Mouse (Mus musculus) brain, adult 2 months (tissue): ENCODE data around the gene Hes2.

Source experiments
- DNase-seq: peaks from one replicate; pipeline ENCODE4 v3.0.0; 2011; ENCODE audit warnings: low read depth, low spot score

Gene Hes2

DNA sequence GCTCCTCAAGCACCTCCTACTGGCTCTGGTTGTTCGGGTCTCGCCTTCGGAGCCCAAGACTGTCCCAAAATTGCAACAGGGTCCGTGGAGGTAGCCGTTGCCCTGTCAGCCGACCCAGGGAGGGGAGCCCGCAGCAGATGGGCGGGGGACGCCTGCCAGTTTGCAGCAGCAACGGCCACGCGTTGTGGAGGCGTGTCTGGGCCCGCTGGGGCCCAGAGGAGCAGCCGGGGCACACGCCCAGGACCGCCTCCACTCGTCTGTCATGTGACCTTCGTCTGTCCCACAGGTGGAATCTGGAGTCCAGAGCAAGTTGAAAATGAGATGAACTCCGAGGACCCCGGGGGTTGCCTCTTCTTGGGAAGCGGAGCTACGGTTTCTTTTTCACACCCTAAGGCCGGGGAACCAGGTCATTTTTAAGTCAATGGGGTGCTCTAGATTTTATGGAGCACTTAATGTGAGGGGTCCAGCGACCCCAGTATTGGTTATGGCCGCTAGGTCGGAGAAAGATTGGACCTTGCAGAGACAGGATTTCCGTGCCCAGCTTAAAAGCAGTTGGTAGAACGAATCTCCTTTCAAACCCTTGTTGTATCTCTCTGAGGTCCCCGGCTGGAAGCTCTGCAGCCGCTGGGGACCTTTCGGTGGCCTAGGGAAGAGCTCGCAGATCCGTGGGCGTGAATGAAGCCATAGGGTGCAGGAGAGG, at the start of gene Hes2:
TSS of gene Hes2 (plus strand) at position 283 of the 700 bp plus-strand sequence.
- no peak for DNase-seq

DNA sequence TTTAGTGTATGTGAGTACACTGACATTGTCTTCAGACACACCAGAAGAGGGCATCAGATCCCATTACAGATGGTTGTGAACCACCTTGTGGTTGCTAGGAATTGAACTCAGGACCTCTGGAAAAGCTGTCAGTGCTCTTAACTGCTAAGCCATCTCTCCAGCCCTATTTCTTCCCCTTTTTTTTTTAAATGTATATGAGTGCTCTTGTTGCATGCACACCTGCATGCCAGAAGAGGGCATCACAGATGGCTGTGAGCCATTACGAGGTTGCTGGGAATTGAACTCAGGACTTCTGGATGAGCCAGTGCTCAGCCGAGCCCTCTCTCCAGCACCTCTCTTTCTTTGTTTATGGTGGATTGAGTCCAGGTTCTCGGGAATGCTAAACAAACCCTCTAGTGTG, 49.2 kb upstream of the Hes2 start:
- DNase-seq, result no peak

DNA sequence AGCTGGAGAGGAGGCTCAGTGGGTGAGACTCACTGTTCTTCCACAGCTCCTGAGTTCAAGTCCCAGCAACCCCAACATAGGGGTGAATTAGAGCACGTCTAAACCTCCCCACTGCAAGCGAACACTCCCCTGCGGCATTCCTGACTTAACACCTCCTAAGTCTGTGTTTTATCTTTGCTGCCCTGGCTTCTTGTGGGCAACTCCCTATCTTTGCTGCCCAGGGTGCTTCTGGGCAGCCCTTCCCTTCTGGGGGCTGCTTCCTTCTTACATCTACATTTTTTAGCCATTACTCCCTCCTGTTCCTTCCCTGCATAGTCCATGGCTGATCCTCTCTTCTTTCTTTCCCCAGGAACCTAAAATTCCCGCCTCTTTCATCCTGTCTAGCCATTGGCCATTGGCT, 48.0 kb upstream of the Hes2 start:
- DNase-seq, result no peak

DNA sequence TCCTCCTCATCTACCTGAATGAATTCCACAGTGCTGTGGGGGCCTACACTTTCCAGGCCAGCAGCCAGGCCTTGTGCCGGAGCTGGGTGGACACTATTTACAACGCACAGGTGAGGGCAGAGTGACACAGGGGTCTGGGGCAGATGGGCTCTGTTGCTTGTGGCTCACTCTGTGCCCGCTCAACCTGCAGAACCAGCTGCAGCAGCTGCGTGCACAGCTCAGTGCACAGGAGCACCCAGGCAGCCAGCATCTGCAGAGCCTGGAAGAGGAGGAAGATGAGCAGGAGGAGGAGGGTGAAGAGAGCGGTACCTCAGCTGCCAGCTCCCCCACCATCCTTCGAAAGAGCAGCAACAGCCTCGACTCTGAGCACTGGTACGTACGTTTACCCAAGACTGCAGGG, 46.3 kb upstream of the Hes2 start:
- peak; percentile 48 for DNase-seq

DNA sequence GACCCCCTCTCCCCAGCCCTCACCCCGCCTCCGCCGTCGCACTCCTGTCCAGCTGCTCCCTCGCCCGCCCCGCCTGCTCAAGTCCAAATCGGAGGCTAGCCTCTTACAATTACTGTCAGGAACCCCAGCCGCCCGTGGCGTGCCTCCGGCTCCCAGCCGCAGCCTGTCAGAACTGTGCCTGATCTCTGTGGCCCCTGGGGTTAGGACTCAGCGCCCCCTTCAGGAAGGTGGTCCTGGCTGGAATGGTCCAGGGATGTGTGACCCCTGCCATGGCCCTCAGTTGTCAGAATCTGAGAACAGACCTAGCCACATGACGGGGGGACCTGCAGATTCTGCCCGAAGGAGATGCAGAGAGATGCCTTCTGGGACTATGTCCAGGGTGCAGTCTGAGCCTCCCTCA, 44.6 kb upstream of the Hes2 start:
- no peak for DNase-seq

DNA sequence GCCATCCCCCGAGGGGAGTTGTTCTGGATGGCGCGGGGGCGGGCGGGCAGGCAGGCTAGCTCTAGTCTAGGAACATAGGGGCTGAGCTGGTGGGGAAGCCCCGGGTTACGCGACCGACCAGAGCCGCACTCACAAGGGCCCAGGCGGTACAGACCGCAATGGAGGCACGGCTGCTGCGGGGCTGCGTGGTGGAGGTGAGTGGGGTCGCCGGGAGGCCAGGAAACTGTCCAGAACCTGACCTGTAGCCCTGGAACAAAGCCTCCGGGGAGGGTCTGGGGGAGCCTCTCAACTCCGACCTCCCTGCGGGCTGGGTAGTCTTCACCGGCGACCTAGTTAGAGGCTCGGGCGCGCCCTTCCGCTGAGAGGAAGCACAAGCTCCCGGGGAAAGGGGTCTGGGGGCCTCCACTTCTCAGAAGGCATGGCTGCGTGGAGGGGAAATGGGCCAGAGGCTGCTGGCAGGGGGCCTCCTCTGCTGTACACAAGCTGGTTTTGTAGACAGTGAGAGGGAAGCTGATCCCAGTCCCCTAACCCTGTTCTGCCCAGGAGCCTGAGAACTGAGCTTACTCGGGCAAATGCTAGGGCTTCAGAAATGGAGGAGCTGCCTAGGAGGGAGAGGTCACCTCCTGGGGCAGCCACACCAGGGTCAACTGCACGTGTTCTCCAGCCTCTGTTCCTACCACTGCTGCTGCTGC, 42.6 kb upstream of the Hes2 start, which contains the start of gene Tnfrsf25:
TSS of gene Tnfrsf25 (plus strand) at position 14 of the 692 bp plus-strand sequence.
- DNase-seq, result no peak

DNA sequence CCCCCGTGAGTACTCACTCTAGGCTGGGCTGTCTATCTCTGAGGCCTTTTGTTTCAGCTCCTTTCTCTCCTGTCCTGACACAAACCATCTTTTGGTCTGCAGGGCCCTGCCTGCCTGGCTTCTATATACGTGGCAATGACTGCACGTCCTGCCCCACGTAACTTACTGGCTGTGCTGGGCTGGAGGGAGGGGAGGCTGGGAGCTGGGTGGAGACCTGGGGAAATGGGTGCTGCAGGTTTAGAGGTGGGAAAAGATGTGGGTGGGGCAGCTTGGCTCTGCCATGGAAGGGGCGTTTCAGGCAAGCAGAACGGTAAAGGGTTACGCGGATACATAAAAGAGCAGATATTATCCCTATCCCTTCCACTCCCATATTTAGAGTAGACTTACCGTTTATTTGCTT, 41.1 kb upstream of the Hes2 start:
- no peak for DNase-seq

DNA sequence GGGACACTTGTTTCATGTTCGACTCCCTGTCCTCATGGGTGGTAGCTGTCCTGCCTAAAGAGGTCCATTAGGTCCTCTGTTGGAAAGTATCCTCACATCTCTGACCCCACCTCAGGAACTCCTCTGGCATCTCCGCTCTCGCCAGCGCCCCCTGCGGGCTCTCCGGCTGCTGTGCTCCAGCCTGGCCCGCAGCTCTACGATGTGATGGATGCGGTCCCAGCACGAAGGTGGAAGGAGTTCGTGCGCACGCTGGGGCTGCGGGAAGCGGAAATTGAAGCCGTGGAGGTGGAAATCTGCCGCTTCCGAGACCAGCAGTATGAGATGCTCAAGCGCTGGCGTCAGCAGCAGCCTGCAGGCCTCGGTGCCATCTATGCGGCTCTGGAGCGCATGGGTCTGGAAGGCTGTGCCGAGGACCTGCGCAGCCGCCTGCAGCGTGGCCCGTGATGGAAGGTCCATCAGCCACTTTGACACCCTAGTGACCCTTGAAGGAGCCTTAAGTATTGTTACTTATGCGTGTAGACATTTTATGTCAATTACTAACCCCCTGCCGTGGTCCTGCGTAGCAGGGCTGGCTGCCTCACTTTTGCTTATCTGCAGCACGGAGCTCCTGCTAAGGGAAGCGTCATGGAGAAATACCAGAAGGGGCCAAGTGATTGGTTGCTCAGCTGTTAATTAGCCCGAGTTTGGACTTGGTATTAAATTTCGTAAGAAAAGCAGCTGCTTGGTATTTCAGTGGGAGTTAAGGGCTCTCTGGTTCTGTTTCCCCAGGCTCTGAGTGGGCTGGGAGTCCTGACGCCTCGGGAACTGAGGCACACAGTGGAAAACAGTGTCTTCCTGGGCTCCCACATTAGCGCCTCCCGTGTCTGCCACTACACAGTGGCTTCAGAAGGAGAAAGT, 39.0 kb upstream of the Hes2 start:
- DNase-seq, result peak; percentile 59

DNA sequence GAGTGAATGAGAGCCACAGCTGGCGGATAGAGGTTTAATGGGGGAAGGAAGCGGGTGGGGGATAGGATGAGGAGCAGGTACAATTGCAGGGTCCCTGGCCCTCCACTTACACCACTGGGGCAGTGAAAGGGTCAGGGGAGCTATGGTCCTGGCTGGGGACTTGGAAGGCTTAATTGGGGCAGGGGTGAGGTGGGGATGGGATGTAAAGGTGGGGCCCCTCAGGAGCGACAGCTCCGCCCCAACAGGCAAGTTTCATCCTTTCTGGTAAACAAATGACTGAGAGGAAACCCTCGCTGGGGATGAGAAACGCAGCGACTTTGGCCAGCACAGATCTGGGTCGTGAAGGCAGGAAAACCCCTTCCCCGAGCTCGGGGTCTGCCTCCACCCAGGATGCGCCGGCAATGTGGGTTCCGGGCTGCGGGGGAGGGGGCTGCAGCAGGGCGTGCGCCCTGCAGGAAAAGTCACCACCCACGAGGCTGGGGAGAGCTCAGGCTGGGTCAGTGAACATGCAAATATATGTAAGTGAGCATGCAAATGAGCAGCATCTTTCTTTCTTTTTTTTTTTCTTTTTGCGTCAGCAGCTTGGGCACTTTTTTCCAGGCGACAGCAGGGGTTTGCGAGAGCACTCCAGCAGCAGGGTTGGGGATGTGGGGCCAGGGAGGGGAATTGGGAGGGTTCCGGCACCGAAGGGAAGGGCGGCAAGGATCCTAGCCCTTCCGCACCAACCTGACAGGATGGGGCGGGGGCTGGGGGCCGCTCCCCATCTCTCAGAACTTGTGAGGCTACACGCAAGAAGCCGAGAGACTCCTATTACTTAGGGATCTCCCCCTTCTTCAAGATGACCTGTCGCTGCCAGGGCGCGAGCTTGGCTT, 38.1 kb upstream of the Hes2 start:
- DNase-seq, result peak; percentile 48

DNA sequence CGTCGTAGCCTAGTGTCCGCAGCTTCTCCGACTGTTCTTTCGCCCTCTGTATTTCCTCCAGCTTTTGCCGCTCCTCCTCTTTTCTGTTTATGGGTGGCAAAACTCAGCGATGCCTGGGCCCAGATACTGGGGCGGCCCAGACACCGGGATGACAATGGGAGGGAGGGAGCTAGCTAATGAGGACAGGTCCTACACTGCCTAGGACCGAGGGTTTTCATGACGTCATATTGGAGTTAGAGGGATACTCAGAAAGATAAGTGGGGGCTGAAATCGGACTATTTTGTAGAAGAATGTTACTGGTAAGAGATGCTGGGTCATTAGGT, 37.5 kb upstream of the Hes2 start:
- no peak for DNase-seq

DNA sequence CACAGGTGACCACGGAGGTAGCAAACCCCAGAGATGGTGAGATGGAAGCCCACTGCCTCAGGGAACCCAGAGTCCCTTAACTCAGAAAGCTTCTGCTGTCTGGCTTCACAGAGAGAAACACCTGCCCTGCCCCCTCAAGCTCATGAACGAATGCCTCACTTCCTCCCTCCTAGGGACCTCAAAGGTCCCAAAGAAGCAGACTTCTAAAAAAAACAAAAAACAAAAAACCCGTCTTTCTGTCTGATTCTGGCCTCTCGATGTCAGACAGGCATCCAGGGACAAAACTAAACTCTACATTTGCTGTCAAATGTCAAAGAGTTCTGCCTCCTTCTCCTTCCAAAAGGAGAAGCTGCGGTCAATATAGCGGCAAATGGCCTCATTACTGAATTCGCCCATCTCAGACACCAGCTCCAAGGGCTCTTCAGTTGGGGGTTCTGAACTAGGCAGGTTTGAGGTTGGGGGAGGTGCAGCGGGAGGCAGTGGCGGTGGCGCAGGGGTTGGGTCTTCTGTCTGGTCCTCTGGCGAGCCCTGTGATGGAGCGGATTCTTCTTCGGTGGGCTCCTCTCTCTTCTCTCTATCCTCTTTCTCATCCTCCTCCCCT, 34.2 kb upstream of the Hes2 start:
- DNase-seq, result no peak

DNA sequence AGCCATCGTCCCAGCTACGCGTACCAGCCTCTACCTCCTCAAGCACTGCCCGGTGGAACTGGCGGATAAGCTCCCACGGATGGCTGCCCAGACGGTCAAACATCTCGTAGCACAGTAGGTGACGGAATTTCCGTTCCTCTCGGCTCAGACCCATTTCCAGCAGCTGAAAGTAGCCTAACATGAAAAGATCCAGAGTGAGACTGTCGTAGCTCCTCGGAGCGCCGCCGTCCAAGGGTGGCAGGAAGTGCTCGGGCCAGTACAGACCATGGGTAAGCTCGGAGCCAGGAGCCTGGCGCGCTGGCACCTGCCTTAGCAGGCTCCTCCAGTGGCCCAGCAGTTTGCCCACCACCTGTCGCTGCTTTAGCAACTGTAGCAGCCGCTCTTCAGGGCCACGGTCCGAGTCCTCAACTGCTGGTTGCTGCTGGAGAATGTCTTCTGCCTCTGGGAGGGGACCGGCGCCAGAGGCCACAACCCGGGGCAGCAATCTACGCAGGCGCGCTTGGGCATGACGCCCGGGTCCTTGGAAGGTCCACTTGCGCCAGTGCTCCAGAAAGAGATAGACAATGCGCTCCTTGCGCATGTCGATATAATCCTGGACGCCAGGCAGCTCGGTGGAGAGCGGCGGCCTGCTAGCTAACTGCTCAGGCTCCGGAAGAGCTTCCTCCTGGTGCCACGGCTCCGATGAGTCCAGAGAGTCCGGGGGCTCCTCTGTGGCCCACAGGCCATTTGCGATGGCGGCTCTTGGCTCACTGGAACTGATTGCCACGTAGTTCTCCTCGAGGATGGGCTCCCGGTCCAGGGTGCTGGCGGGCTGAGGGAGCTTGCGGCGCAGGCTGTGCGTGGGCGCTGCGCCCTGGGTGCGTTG, 33.3 kb upstream of the Hes2 start:
- peak; percentile 64 for DNase-seq

DNA sequence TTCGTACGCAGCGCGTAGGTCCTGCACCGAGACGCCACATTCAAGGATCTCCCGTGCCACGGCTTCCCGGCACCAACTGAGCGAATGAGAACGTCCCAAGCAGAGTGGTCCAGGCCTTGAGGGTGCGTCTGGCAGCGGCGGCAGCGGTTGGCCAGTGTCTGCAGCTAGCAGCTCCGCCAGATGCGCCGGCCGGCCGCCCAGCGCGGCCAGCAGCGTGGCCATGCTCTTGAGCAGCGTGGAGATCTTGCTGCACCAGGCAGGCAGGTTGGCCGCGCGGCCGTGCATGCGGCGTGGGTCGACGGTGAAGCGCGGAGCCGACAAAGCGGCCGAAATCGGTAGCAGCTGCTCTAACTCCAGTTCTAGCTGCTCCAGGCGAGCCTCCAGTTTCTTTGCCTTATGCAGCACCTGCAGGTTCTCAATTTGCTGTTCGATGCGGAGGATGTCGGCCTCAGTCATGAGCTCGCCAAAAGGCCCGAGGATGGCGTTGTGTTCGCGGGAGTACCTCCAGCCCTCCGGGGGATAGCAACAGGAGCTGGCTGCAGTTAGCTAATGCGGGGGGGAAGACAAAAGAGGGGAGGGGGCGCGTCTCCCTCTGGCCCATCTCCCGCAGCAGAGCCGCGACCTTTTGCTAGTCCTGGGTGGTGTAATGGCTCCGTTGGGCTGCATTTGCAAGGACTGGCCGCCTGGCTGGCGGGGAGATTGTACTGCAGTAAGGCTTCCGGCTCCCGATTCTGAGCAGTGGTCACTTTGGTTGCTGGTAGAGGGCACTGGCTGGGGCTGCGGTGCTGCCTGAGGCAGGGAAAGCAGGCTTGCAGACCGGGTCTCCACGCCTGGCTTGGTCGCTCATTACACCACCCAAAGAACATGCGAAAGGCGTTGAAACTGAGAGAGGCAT, 32.4 kb upstream of the Hes2 start:
- peak; percentile 51 for DNase-seq

DNA sequence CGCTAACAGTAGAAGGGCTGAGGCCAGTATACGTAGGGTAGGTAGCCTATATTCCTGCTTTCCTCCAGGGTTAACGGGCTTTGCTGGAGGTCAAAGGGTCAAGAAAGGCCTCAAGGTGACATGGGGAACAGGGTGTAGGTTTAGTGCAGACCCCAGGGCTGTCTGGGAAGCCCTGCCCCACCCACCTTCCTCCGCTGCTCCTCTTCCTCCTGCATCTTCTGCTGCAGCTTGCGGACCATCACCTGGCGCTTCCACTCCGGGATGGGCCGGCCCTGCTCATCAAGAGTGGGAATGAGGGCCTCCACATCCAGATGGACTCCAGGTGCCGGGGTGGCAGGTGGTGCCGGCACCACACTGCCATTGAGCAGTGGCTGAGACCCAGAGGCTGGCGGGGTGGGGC, 30.8 kb upstream of the Hes2 start:
- DNase-seq, result no peak

DNA sequence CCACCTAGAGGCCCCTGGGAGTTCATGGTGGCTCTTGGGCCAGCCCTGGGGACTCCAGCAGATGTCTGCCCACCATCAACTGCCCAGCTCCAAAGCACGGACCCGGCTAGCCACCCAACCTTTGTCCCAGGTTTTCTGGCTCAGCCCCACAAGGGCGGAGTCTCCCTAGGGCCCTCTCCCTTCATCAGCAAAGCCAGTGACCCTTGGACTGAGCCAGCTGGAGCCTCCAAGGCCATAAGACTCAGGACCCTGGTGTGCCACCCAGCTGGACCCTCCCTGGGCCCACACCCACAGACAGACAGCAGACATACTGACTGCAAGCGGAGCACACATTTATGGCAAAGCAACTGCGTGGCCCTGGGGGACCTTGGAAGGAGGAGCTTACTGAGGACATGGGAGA, 29.9 kb upstream of the Hes2 start:
- no peak for DNase-seq

DNA sequence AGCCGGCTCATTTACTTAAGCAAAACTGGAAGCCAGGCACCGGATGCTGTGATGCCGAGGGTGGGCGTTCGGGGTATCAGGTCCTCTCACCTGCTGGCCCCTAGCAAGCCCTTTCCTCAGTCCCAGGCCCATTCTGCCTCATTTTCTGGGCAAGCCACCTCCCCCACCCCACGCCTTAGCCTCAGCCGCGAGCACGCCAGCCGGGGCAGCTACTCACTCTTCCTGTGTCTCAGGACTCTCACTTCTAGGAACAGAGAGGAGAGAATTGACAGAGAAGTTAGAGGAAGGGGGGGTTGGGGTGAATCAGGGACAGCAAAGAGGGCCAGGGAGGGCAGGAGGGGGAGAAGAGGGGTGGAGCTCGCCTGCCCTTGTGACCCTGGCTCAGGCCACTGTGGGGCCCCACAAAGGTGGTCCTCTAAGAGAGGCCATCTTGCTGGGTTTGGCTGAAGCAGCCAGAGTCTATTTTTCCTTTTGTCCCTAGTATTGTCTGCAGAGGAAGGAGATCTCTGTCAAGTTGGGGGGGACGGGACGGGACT, 29.2 kb upstream of the Hes2 start:
- DNase-seq, result no peak

DNA sequence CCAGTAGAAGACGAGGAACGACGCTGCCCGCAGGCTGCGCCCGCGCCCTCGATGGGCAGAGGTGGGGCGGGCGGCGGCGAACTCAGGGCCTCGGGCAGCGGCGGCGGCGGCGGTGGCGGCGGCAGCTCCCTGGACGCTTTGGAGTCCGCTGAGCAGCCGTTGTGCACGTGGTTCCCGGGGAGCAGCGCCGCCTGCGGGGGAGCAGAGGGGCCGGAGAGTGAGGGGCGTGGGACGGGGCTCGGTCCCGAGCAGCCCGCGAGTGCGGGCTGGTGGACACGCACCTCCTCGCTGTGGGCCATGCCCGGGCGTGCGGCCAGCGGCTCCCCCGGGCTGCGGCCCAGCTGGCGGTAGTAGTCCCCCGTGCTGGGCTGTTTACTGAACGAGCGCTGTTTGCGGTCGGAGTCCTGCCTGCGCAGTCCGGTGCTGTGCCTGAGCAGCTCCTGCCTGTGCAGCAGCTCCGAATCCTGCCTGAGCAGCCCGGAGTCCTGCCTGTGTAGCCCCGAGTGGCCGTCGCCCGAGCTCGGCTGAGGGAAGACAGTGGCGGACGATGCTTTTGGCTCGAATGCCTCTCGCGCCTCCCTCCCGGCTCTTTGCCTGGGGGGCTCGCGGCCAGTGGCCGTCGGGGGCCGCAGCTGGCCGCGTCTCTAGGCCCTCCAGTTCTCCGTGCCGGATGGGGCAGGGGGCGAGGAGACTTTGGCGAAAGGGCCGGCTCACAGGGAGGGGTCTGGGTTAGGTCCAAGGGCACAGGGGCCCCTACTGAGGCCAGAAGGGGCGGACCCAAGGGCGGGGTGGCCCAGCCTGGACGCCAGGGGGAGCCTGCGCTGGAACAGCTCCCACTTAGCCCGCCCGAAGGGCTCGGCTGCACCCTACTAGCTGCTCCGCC, 27.7 kb upstream of the Hes2 start:
- peak; percentile 31 for DNase-seq
